Mouse (Mus musculus) cerebellum, adult 2 months (tissue): Measurements from ENCODE around the gene Tmem150c. TPM values are rescaled to one million over a fixed set of nuclear protein-coding genes. Genes with fewer than 3 reads are reported as not detected.

ENCODE experiments used
- DNase-seq, 2 experiments: peaks; one replicate each; pipeline ENCODE4 v3.0.0; 2021
- H3K27ac ChIP-seq: fragments of 200-500 bp; 2 replicates; pipeline ENCODE4 v1.5.1; 2012; ENCODE audit warnings: low read length, control low read depth, inconsistent platforms; ENCODE audit not compliant: insufficient read depth
- H3K27me3 ChIP-seq: fragments of 200-500 bp; 2 replicates; pipeline ENCODE4 v1.6.1; 2012; ENCODE audit warnings: inconsistent platforms, mild to moderate bottlenecking, low read length, moderate library complexity; ENCODE audit not compliant: control insufficient read depth, insufficient read depth
- H3K4me1 ChIP-seq: fragments of 200-500 bp; 2 replicates; pipeline ENCODE4 v1.6.1; 2011; ENCODE audit warnings: low read length; ENCODE audit not compliant: control insufficient read depth, insufficient read depth
- H3K4me3 ChIP-seq: fragments of 200-500 bp; replicated peaks from 2 replicates; pipeline ENCODE3; 2011; ENCODE audit warnings: mild to moderate bottlenecking, low read depth, low read length, control low read depth; ENCODE audit not compliant: insufficient read depth
- CTCF ChIP-seq: fragments of 200-500 bp; IDR thresholded peaks from 2 replicates; pipeline ENCODE4 v1.5.1; 2011; ENCODE audit warnings: low read depth, mild to moderate bottlenecking, control low read depth, low read length, moderate library complexity, borderline replicate concordance; ENCODE audit not compliant: insufficient read depth
- POLR2A ChIP-seq: fragments of 200-500 bp; IDR thresholded peaks from 2 replicates; pipeline ENCODE4 v1.6.1; 2011; ENCODE audit warnings: low read length, control low read depth, borderline replicate concordance; ENCODE audit not compliant: insufficient read depth
- WGBS: fragments of 180-500 bp; shearing (Covaris S2); methylation state at CpG from one replicate; pipeline ENCODE4 v1.1.7; 2018; 5-methylcytosine and 5-hydroxymethylcytosine counted together
- polyA plus RNA-seq: library from polyadenylated mRNA; depleted of rRNA; stranded (reverse); fragments of >200 nt; gene quantifications from 2 replicates; pipeline ENCODE4 v1.2.3, GENCODE M21; 2012

Gene Tmem150c
- polyA plus RNA-seq, 1 experiment, result 30.1 TPM

DNA sequence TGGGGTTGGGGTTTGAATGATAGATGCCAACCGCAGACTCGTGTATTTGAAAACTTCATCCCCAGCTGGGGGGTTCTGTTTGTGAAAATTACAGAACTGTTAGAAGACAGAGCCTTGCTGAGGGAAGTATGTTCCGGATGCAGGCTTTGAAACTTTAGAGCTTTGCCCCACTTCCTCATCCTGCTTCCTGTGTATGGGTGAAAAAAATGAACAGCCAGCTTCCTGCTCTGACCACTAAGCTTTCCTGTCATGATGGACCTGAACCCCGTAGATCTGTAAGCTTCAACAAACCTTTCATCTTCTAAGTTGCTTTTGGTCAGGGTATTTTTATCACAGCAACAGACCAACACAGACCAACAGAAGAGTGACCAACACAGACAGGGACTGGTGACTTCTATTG, 77.6 kb downstream of the Tmem150c start:
- TF ChIP-seq CTCF (no peak), POLR2A (no peak)
- Histone ChIP-seq H3K27me3 (no peaks in the 10 kb centered on the region), H3K4me1 (peaks cover 11% of the 10 kb centered on the region), H3K27ac (no peak overlapping the region), H3K4me3 (no peak overlapping the region)
- WGBS, result 97% methylated on average over 4 of the region's 4 CpGs
- DNase-seq, result no peak

DNA sequence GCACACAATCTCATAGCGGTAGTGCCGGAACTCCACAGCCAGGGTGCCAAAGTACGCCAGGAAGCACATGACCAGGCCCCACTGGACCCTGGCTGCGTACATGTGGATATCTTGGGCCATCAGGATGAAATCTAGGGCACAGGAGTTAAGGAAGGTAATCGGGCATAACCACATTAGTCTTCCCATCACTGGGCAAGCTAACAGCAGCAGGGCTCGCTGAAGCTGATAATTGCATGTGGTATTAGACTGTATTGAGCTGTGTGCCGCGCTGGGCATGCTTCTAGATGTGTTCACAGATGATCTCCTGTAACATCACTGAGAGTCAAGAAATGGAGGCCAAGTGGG, 79.7 kb downstream of the Tmem150c start:
- 67% methylated on average over 8 of the region's 8 CpGs for WGBS
- no peak for DNase-seq
- H3K4me1 ChIP-seq, result peaks cover 9% of the 10 kb centered on the region
- no peak overlapping the region for H3K4me3 ChIP-seq
- no peak for TF ChIP-seq POLR2A
- no peak for TF ChIP-seq CTCF
- no peaks in the 10 kb centered on the region for H3K27me3 ChIP-seq
- H3K27ac ChIP-seq, result no peak overlapping the region

GRCm38 (mm10) chr5:100079040-100079930, 80.3 kb downstream of the Tmem150c start:
- Histone ChIP-seq H3K27me3 (no peaks in the 10 kb centered on the region), H3K4me1 (peaks cover 8% of the 10 kb centered on the region), H3K27ac (no peak overlapping the region), H3K4me3 (peak overlapping the region; percentile 33)
- no peak for TF ChIP-seq POLR2A
- TF ChIP-seq CTCF, result no peak
- WGBS, result 29% methylated on average over 36 of the region's 36 CpGs
- DNase-seq, result peak; percentile 39 to 51

- 39% methylated on average over 4 of the region's 4 CpGs for WGBS
Observed at GRCm38 (mm10) chr5:100074571-100074970, 85.0 kb downstream of the Tmem150c start.

GRCm38 (mm10) chr5:100072557-100072956, 87.1 kb downstream of the Tmem150c start:
- Histone ChIP-seq H3K27ac (no peak overlapping the region), H3K4me1 (no peaks in the 10 kb centered on the region), H3K27me3 (no peaks in the 10 kb centered on the region), H3K4me3 (no peak overlapping the region)
- no peak for DNase-seq
- TF ChIP-seq CTCF, result no peak
- no peak for TF ChIP-seq POLR2A
- 49% methylated on average over 9 of the region's 9 CpGs for WGBS

More at GRCm38 (mm10) chr5:100074571-100074970, 85.0 kb downstream of the Tmem150c start:
- DNase-seq, result peak; percentile 41 to 44
- H3K27me3 ChIP-seq, result no peaks in the 10 kb centered on the region
- no peak overlapping the region for H3K4me3 ChIP-seq
- H3K4me1 ChIP-seq, result peaks cover 3% of the 10 kb centered on the region
- TF ChIP-seq POLR2A (no peak), CTCF (peak; percentile 61)
- H3K27ac ChIP-seq, result no peak overlapping the region

GRCm38 (mm10) chr5:100071541-100071940, 88.1 kb downstream of the Tmem150c start:
- Histone ChIP-seq H3K4me1 (no peaks in the 10 kb centered on the region), H3K4me3 (no peak overlapping the region), H3K27ac (no peak overlapping the region), H3K27me3 (no peaks in the 10 kb centered on the region)
- TF ChIP-seq CTCF (no peak), POLR2A (no peak)
- no peak for DNase-seq
- 93% methylated on average over 5 of the region's 5 CpGs for WGBS

- WGBS, result 17% methylated on average over 3 of the region's 3 CpGs
- no peak overlapping the region for H3K4me3 ChIP-seq
- no peak overlapping the region for H3K27ac ChIP-seq
- peak; percentile 98 for TF ChIP-seq CTCF
- TF ChIP-seq POLR2A, result no peak
- peak; percentile 75 to 88 for DNase-seq
- no peaks in the 10 kb centered on the region for H3K27me3 ChIP-seq
- H3K4me1 ChIP-seq, result no peaks in the 10 kb centered on the region
Observed at GRCm38 (mm10) chr5:100070255-100070654, 89.4 kb downstream of the Tmem150c start.

GRCm38 (mm10) chr5:100069526-100069925, 90.1 kb downstream of the Tmem150c start:
- DNase-seq, result no peak
- Histone ChIP-seq H3K4me1 (no peaks in the 10 kb centered on the region), H3K4me3 (no peak overlapping the region), H3K27ac (no peak overlapping the region), H3K27me3 (no peaks in the 10 kb centered on the region)
- 96% methylated on average over 2 of the region's 2 CpGs for WGBS
- no peak for TF ChIP-seq POLR2A
- no peak for TF ChIP-seq CTCF
